Mouse (Mus musculus): ENCODE results near the gene Pafah1b2.

The Pafah1b2 gene

GRCm38 (mm10) chr9:45981331-45981730 lies 31.2 kb downstream of the Pafah1b2 start:
- DNase-seq (ENCODE audit: low read depth, low spot score) = no peak

DNA sequence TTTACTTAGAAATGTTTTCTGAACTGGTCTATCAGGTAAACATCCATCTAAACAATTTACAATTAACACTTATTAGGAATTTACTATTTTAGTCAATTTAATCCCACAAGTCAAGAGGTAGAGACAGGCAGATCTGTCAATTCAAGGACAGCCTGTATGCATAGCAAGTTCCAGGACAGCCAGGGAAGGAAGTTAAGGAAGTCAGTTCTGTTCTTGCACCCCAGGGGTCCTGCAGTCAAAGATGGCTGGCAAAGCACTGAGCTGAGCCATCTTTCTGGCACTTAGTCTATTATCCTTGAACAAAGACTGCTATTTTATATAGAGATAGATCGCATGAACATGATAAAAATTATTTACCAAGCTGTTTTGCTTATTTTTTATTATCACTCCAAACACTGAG lies 31.9 kb downstream of the Pafah1b2 start:
- no peak for DNase-seq (ENCODE audit: low read depth, low spot score)

- no peak for DNase-seq (ENCODE audit: low read depth, low spot score)
Observed at GRCm38 (mm10) chr9:45979778-45980177, 32.7 kb downstream of the Pafah1b2 start.

DNA sequence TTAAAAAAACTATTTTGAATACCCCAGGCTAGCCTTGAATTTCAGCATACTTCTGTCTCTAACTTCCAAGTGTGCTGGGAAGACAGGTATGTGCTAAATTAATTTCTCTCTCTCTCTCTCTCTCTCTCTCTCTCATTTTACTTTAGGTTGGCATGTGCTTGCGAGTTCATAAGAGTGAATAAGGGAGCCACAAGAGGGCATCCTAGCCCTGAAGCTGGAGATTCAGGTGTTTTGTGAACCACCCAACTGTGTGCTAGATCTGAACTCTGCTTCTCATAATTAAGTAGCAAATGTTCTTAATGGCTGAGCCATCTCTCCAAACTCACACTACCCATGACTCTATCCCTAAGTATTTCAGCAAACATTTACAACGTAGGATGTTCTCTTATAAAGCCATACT lies 35.6 kb downstream of the Pafah1b2 start:
- no peak for DNase-seq (ENCODE audit: low read depth, low spot score)

DNA sequence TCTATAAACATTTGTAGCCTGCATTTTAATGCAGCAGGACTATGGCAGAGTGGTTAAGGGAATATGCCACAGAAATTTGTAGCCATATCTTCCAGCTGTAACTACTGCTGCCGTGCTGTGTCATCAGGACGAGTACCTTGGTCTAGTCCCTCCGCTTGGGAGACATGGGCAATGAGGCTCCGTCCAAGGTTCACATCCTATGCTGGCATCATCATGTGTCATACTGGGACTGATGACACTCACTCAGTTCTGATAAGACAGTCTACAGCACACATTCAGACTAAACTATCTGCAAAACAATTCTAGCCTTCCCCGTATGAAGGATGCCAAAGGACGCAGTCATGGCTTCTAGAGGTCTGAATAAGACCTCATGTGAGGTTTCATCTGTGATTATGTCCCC lies 48.9 kb downstream of the Pafah1b2 start:
- DNase-seq (ENCODE audit: low read depth, low spot score) = no peak

DNA sequence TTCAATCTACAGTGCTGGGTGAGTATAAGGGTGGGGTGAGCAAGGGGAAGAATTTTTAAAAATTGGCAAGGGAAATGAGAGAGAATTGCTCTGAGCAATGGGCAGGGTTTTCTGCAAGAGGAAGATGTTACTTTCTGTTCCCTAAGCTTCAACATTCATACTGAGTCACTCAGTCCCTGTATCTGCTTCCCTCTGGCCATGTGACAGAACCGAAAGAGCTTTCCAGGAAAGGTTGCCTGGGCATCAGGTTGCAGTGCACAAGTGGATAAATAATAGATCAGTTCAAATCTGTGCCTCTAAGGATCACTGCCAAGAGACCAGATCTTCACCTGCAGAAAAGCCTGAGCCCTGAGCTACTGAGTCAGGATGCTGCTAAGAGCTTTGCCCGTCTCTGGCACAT lies 50.6 kb downstream of the Pafah1b2 start:
- no peak for DNase-seq (ENCODE audit: low read depth, low spot score)

GRCm38 (mm10) chr9:45959661-45960060 lies 52.8 kb downstream of the Pafah1b2 start:
- DNase-seq (ENCODE audit: low read depth, low spot score) = no peak

DNA sequence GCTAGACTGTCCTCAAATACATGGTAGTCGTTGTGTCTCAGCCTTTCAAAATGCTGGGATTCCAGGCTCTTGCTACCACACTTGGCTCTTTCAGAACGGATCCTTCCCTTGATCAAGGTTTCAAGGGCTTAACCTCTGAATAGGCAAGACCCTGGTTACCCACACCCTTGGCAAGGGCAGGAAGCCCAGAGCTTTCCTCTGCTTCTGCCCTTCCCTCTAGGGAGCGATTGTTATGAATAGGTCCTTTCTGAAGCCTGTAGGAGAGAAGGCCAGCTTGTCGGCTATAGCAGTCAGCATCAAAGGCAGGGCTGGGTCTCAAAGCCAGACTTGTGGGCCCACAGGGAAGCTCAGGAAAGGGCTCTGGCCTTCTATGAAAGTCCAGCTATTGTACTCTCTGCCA lies 53.6 kb downstream of the Pafah1b2 start:
- no peak for DNase-seq (ENCODE audit: low read depth, low spot score)

DNA sequence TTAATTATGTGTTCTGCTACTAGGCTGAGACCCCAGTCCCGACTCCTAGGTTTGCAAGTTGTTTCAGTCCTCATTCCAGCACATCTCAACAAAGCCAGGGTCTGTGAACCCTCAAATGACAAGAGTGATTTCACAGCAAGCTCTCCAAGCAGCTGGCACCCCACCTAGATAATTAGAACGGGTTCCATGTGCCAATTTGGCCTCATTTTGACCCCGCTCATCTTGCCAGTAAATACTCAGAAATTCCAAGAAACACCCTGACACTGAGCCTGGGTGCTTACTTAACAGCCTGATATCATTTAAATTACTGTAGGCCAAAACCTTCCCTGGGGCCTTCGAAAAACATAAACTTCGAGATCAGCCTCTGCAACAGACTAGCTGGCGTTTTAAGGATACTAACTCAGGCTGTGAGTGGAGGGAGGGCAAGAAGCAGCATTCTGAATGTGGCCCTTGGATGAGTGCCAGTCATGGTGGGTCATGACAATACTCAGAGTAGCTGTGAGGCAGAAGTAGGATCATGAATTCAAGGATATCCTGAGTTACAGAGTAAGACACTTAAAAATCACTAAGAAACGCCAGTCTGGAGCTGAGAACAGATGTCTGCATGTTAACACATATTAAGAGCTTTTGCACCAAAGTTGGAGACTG lies 54.3 kb downstream of the Pafah1b2 start:
- DNase-seq (ENCODE audit: low read depth, low spot score) = no peak

DNA sequence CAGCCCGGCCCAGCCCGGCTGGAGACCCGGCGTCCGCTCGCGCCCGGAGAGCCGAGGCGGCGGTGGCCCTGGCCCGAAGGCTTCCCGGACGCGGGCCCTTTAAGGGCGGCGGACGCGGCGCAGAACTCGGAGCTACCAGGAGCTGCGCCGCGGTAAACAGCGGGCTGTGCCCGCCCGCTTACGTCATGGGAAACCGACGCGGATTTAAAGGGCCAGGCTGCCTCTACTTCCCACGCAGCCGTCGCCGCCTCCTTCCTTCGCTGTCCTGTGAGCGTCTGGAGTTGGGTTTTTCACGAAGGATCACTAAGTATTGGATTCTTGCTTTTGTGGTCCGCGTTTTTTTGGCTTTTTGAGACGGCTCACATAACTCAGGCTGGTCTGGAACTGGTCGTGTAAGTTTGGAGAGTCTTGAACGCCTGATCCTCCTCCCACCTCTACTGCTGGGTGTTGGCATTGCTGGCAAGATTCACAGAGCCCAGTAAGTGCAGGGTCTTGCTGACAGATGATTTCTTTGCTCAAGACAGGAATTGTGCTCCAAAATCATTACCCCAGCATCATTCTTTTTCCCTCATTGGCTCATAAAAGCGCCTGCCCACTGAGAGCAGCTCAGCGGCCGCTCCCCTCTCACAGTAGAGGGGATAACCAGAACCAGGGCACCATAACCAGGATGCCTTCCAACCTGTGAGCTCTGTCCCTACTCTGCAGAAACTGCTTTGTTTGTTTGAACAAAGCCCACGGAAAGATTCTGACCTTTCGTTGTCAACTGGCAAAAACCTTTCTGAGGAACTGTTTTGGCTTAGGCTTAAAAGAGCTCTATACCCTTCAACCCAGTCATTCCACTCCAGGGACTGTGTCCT lies 57.2 kb downstream of the Pafah1b2 start, which contains the start of gene Sidt2:
Sidt2 (minus strand) TSS at position 152 of the 857 bp plus-strand sequence.
- DNase-seq (ENCODE audit: low read depth, low spot score) = peak; percentile 70

GRCm38 (mm10) chr9:45954294-45955106 lies 58.0 kb downstream of the Pafah1b2 start:
- DNase-seq (ENCODE audit: low read depth, low spot score) = peak; percentile 37

DNA sequence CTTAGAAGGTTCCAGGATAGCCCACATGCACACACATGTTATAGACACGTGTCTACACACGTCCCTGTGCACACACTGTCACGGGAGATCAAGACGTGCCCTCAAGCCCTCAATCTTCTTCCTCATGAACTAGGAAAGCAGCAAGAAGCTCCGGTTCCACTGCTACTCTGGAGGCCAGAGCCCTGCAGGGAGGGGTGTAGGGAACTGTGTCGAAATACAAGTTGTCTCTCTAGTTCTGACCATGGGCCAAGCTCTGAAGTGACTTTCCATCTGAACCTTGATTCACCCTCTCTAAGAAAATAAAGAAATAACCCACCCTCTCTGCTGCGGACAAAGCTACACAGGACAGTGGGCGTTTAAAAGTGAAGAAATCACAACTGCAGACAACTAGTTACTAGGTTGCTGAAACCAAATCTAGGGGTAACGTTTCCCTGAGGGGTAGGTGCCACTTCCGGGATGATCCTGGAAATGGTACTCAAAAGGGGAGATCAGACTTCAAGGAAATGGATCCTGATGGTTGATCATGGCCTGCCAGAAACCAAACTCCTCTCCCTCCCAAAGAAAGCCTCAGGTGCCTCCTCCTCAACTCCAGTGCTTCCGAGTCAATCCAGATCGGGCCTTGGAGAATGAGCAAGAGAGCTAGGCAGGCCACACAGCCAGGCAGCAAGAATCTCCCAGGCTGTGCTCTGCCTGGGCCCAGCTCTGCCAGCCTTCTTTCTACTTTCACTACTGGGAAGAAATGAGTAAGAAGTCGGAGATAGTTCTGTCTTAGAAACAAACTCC lies 58.8 kb downstream of the Pafah1b2 start:
- DNase-seq (ENCODE audit: low read depth, low spot score) = no peak

- DNase-seq (ENCODE audit: low read depth, low spot score) = no peak
Observed at GRCm38 (mm10) chr9:45952890-45953289, 59.6 kb downstream of the Pafah1b2 start.

DNA sequence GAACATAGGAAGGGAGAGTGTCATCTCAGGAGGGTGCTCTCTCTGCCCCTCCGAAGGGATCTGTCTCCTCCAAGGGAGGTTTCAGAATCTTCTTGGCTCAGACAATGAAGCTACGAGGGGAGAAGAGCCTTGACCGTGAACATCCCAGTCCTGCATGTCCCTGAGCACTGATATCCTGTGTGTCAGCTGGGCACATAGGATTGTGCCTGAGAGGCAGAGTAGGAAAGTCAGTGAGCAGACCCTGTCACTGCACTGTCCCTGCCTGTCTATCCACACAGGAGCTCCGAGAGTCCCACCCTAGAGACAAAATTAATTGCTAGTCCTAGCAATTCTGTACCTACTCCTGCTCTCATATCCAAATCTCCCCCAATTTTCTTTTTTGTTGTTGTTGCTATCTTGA lies 60.4 kb downstream of the Pafah1b2 start:
- no peak for DNase-seq (ENCODE audit: low read depth, low spot score)

DNA sequence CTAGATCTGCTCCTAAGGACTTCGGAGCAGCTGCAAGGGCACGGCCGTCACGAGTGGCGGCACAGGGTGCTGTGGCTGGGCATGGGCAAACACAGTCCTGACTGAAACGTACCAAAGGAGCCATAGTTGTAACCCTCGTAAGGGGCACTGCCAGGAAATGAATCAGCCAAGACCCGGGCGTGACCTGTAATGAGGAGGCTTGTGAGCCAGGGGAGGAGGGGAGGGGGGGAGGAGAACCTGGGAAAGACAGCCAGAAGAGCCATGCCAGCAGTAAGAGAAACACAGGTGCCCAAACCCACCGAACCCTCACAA lies 65.7 kb downstream of the Pafah1b2 start:
- no peak for DNase-seq (ENCODE audit: low read depth, low spot score)

- DNase-seq (ENCODE audit: low read depth, low spot score) = no peak
Observed at GRCm38 (mm10) chr9:45946182-45946871, 66.2 kb downstream of the Pafah1b2 start.

GRCm38 (mm10) chr9:45945721-45946120 lies 66.8 kb downstream of the Pafah1b2 start:
- DNase-seq (ENCODE audit: low read depth, low spot score) = no peak

- DNase-seq (ENCODE audit: low read depth, low spot score) = no peak
Observed at GRCm38 (mm10) chr9:45944506-45945400, 67.7 kb downstream of the Pafah1b2 start.

- DNase-seq (ENCODE audit: low read depth, low spot score) = no peak
Observed at GRCm38 (mm10) chr9:45943628-45944505, 68.6 kb downstream of the Pafah1b2 start.
